Mouse (Mus musculus) ES-Bruce4 (cell line): ENCODE results near the gene AC134908.4. TPM values are rescaled to one million over a fixed set of nuclear protein-coding genes. Genes with fewer than 3 reads are reported as not detected.
A peak's percentile ranks its signal among the peaks of the same experiment; 100 is the strongest.

Experiments used
- H3K27ac ChIP-seq: 2 replicates; pipeline ENCODE4 v1.5.1; 2012; ENCODE audit warnings: low read length, inconsistent platforms; ENCODE audit not compliant: insufficient read depth
- H3K27me3 ChIP-seq: 2 replicates; pipeline ENCODE4 v1.6.1; 2012; ENCODE audit warnings: mild to moderate bottlenecking, low read length, inconsistent platforms; ENCODE audit not compliant: control insufficient read depth, poor library complexity, insufficient read depth, severe bottlenecking
- H3K36me3 ChIP-seq: 2 replicates; pipeline ENCODE4 v1.6.1; 2012; ENCODE audit warnings: inconsistent platforms, mild to moderate bottlenecking, low read length, moderate library complexity; ENCODE audit not compliant: control insufficient read depth, poor library complexity, insufficient read depth, severe bottlenecking
- H3K4me1 ChIP-seq: one replicate; pipeline ENCODE4 v1.8.1; 2011; ENCODE audit warnings: low read length; ENCODE audit not compliant: control insufficient read depth, insufficient read depth
- H3K4me3 ChIP-seq: 2 replicates; pipeline ENCODE4 v1.5.1; 2011; ENCODE audit warnings: low read depth, mild to moderate bottlenecking, low read length
- H3K9ac ChIP-seq: 2 replicates; pipeline ENCODE4 v1.6.1; 2012; ENCODE audit warnings: low read depth, mild to moderate bottlenecking, inconsistent platforms; ENCODE audit not compliant: poor library complexity, severe bottlenecking
- H3K9me3 ChIP-seq: replicated peaks from 2 replicates; pipeline ENCODE4 v1.6.1; 2012; ENCODE audit warnings: mild to moderate bottlenecking, low read length, inconsistent platforms; ENCODE audit not compliant: control insufficient read depth, poor library complexity, insufficient read depth, severe bottlenecking
- CTCF ChIP-seq: IDR thresholded peaks from one replicate; pipeline ENCODE4 v1.8.1; 2011; ENCODE audit warnings: low read depth, low read length
- EP300 ChIP-seq: IDR thresholded peaks from 2 replicates; pipeline ENCODE4 v1.6.1; 2011; ENCODE audit warnings: low read depth, low read length; ENCODE audit not compliant: insufficient read depth
- POLR2A ChIP-seq: IDR thresholded peaks from one replicate; pipeline ENCODE4 v1.8.1; 2011; ENCODE audit warnings: low read length; ENCODE audit not compliant: insufficient read depth
- polyA plus RNA-seq: library from polyadenylated mRNA; stranded (reverse); fragments of >200 nt; gene quantifications from 2 replicates; pipeline ENCODE4 v1.2.4, GENCODE M21; 2011; ENCODE audit warnings: low read depth; ENCODE audit not compliant: missing spikeins, insufficient read depth, insufficient read length

The AC134908.4 gene
- polyA plus RNA-seq, 1 experiment, result 2.6 TPM

DNA sequence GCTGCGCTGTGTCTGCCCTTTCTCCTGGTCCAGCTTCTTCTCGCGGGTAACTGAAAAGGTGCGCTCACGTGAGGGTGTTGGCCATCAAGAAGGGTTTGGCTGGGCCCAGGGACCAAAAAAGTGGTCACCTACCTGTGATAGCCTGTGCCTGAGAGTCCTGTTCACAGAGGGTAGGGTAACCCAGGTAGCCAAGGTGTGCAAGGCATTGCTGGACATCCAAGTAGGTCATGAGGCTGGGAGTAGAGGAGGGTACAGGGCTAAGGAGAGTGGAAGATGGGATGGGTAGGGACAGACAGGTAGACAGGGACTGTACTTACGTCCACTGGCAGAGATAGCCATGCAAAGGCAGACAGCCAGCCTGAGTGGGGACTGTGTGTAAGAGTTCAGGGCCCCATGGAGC is 45.1 kb upstream of the AC134908.4 start:
- no peak overlapping the region for H3K9ac ChIP-seq
- TF ChIP-seq CTCF (no peak), POLR2A (no peak), EP300 (no peak)
- H3K27me3 ChIP-seq, result no peaks in the 10 kb centered on the region
- H3K9me3 ChIP-seq, result no peaks in the 10 kb centered on the region
- peaks cover 20% of the 10 kb centered on the region for H3K36me3 ChIP-seq
- H3K4me1 ChIP-seq, result no peaks in the 10 kb centered on the region
- H3K27ac ChIP-seq, result no peak overlapping the region
- H3K4me3 ChIP-seq, result no peak overlapping the region

DNA sequence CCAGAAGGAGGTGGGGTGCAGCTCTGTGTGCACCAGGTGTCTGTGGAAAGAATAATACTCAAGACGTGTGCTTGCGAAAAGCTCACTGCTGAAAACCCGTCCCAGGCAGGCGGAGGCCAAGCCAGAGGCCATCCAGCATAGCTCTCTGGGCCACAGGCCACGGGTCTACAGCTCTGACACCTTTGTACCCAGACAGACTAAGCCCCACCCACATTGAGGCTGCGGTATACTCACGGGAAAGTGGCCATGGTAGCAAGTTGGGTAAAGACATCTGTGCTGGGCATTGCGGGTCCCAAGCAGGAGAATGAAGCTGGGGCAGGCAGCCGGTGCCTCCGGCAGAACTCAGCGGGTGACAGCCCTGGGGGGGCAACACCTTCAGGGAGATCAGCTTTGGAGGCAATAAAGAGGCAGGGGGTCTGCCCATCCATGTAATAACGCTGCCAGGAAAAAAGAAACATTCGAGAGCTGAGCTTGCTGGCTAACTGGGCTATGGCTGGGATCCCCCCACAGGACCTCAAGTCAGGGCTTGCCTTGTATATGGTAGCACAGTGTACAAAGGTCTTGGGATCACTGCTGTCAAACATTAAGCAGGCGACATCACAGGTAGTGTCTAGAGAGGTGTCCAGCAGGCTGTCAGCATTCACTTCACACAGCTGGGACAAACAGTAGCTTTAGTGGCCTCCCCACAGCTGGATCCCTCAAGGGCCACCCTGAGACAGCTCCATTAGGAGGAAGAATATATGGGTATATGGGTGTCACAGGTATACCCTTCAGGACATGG is 44.2 kb upstream of the AC134908.4 start:
- H3K27me3 ChIP-seq, result no peaks in the 10 kb centered on the region
- no peaks in the 10 kb centered on the region for H3K9me3 ChIP-seq
- TF ChIP-seq CTCF (no peak), POLR2A (no peak), EP300 (no peak)
- no peak overlapping the region for H3K4me3 ChIP-seq
- H3K9ac ChIP-seq, result no peak overlapping the region
- H3K36me3 ChIP-seq, result peaks cover 20% of the 10 kb centered on the region
- peaks cover 2% of the 10 kb centered on the region for H3K4me1 ChIP-seq
- H3K27ac ChIP-seq, result no peak overlapping the region

DNA sequence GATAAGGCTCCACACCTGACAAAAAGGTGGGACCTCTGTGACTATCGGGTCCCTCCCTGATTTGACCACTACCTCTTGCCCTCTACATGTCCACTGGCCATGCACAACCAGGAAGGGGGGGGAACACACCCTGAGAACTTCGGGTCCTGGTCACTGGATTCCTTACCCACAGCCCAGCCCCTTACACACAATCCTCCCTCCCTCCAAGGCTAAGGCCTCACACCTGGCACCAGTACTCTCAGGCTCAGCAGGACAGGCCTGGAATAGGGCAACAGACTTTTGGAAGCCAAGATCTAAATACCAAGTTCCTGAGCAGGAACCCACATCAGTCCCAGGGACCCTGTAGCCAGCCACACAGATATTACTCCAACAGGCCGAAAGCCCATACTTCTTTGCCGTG is 43.4 kb upstream of the AC134908.4 start:
- Histone ChIP-seq H3K4me3 (no peak overlapping the region), H3K9ac (no peak overlapping the region)

DNA sequence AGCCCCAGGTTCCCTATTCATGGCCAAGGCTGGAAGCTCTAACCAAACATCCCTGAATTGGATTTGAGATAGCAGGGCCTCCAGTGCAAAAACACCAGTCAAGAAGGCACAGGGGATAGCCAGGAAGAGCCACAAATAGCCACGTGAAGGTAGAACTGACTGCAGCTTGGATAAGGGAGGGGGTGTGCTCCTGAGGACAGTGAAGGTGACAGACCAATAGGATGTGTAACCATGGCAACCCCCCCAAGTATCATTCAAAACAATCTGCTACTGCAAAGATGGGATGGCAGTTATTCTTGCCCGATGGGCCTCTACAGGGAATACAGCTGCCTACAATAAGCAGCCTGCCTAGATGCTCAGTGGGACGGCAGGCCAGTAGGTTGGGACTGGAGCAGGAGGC is 42.1 kb upstream of the AC134908.4 start:
- Histone ChIP-seq H3K4me1 (peaks cover 4% of the 10 kb centered on the region), H3K9me3 (no peaks in the 10 kb centered on the region), H3K9ac (no peak overlapping the region), H3K27me3 (no peaks in the 10 kb centered on the region), H3K27ac (no peak overlapping the region), H3K4me3 (no peak overlapping the region), H3K36me3 (peaks cover 20% of the 10 kb centered on the region)
- TF ChIP-seq CTCF, result no peak
- no peak for TF ChIP-seq POLR2A
- no peak for TF ChIP-seq EP300

More for the DNA sequence above, 43.4 kb upstream of the AC134908.4 start:
- TF ChIP-seq POLR2A (no peak), EP300 (no peak), CTCF (no peak)
- no peaks in the 10 kb centered on the region for H3K9me3 ChIP-seq
- no peak overlapping the region for H3K27ac ChIP-seq
- H3K27me3 ChIP-seq, result no peaks in the 10 kb centered on the region
- peaks cover 20% of the 10 kb centered on the region for H3K36me3 ChIP-seq
- peaks cover 4% of the 10 kb centered on the region for H3K4me1 ChIP-seq

DNA sequence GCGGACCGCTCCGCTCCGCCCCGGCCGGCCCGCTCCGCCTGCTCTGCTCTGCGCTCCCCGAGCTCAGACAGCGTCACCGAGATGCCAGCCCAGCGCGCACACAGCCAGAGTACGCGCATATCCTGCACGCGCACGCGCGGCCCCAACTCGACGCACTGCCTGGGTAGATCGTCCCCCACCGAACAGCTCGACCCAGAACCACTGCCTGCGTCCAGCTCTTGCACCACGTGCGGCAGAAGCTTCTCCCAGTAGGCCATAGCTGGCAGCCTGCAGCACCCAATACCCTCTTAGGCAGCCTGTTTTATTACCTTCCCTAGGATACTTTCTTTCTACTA is 41.6 kb upstream of the AC134908.4 start, which contains the start of gene Rhbdl1:
Rhbdl1 (minus strand) TSS at position 220 of the 335 bp plus-strand sequence.
- peaks cover 4% of the 10 kb centered on the region for H3K4me1 ChIP-seq
- peak within 1 kb of the TSS; percentile 23; the same call in 1 of the 2 replicates for H3K9ac ChIP-seq
- H3K36me3 ChIP-seq, result peaks cover 20% of the 10 kb centered on the region
- no peaks in the 10 kb centered on the region for H3K9me3 ChIP-seq
- H3K27me3 ChIP-seq, result no peaks in the 10 kb centered on the region
- H3K4me3 ChIP-seq, result peak within 1 kb of the TSS; percentile 21
- TF ChIP-seq EP300, result no peak
- no peak for TF ChIP-seq POLR2A
- no peak for TF ChIP-seq CTCF
- H3K27ac ChIP-seq, result no peak within 1 kb of the TSS

DNA sequence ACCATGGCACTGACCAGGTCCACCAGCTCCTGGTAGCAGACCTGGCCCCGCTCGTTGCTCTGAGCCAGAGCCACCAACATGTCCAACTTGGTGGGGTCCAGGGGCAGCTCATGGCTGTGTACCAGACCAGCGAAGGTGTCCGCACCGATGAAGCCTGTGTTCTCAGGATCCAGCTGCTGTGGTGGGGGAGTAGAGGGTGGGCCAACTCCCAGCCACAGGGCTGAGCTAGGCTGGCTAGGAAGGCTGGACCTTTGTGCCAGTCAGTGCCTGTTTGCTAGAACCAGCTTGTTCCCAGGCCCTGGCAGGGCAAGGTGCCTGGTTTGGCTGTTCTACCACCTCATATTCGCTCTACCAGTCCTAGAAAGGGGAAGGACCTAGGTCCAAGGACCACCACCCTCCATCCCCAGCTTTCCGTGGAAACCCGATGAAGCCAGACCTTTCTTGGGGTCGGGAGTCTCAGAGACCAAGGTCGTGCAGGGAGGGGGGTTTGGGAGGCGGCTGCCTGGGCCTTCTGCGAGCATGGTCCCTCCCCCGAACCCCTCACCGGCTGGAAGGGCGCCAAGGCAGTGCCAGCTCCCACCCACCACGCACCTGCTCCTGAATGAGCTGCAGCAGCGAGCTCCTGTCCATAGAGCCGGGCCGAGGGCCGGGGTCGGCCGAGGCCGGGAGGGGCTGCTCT is 41.1 kb upstream of the AC134908.4 start:
- H3K4me1 ChIP-seq, result peaks cover 4% of the 10 kb centered on the region
- H3K27me3 ChIP-seq, result no peaks in the 10 kb centered on the region
- peak overlapping the region; percentile 23; the same call in 1 of the 2 replicates for H3K9ac ChIP-seq
- H3K36me3 ChIP-seq, result peaks cover 17% of the 10 kb centered on the region
- TF ChIP-seq EP300, result no peak
- TF ChIP-seq POLR2A, result no peak
- TF ChIP-seq CTCF, result no peak
- peak overlapping the region; percentile 21 for H3K4me3 ChIP-seq
- no peaks in the 10 kb centered on the region for H3K9me3 ChIP-seq
- H3K27ac ChIP-seq, result no peak overlapping the region
